Mouse (Mus musculus): ENCODE measurements around the gene Psmb9.

Psmb9 gene

DNA sequence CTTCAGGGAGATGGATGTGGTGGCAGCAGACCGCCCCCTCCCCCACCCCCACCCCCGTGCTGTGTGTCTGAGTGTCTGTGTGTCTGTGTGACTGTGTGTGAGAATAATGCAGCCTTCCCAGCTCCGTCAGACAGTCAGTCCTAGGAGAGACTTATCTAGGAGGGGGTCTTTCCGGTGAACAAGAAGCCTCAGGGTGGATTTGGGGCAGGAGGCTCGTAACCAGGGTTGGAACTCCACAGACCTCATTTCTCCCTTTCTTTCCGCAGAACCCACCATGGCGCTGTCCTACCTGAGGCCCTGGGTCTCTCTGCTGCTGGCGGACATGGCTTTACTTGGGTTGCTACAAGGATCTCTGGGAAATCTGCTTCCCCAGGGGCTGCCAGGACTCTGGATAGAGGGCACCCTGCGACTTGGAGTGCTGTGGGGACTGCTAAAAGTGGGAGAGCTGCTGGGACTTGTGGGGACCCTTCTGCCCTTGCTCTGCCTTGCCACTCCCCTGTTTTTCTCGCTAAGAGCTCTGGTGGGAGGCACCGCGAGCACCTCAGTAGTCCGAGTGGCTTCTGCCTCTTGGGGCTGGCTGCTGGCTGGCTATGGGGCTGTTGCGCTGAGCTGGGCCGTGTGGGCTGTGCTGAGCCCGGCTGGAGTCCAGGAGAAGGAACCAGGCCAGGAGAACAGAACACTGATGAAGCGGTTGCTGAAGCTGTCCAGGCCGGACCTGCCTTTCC lies 17.6 kb upstream of the Psmb9 start:
- DNase-seq, result no peak

DNA sequence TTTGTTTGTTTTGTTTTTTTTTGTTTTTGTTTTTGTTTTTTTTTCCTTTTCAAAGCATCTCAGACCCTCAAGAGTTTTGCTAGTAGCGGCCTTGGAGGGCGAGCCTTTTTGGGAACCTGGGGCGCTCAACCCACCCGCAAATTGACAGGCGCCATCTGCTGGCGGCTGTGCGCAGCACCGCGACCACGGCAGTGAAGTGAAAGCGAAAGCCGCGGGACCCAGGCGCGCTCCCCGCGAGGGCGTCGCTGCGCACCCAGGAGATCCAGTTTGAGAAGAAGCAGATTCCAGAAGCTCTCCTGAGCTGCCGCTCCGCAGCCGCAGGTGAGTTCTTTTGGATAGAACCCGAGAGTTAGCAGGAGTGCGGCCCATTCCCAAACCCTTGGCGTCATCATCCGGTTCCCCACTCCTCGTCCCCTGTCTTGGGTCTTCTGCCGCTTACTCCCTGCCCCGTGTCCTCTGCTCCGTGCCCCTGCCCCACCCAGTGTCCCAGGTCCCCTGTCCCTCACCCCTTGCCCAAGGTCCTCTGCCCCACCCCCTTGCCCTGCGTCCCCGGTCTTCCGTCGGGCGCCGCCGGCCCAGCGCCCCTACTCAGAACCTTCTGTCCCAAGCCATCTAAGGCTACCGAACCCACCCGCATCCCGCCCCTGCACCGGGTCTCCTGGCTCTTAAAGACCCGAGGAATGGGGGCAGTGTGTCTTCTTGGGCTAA lies 16.9 kb upstream of the Psmb9 start:
- DNase-seq, result peak; percentile 86 to 92

DNA sequence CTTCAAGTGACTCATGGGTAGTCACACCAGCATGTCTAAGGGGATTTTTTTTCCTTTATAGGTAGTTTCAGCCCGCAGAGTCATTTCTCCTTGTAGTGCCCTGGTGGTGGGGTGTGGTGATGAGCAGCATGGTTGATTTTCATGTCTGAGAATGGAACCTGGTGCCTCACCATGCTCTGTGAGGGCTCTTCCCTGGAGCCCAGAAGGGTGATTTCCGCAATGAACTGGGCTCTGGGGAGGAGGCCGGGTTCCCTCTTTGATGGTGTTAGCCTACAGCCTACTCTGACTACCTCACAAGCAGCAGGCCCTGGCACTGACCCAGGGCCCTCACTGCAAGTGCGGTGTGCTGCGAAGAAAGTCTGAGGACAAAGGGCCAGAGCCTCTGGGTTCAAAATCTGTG lies 15.9 kb upstream of the Psmb9 start, which contains the start of gene Tap2:
Gene Tap2, plus strand, starts transcription at position 84 of the 400 bp plus-strand sequence.
- DNase-seq, result no peak

DNA sequence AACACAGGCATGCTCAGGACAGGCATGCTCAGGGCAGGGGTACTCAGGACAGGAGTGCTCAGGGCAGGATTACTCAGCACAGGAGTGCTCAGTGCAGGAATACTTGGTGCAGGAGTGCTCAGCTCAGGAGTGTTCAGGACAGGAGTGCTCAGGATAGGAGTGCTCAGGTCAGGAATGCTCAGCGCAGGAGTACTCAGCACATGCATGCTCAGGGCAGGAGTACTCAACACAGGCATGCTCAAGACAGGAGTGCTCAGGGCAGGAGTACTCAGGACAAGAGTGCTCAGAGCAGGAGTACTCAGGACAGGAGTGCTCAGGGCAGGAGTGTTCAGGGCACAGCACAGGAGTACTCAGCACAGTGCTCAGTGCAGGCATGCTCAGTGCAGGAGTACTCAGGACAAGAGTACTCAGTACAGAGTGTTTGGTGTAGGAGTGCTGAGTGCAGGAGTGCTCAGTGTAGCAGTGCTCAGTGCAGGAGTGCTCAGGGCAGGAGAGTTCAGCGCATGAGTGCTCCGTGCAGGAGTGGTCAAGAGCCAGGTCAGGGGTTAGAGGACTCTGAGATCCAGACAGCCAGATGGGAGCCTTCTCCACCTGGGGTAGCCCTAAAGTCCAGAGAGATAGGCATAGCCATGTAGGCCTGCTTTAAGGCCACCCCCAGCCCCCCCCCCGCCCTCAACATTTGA lies 15.3 kb upstream of the Psmb9 start:
- DNase-seq, result no peak

DNA sequence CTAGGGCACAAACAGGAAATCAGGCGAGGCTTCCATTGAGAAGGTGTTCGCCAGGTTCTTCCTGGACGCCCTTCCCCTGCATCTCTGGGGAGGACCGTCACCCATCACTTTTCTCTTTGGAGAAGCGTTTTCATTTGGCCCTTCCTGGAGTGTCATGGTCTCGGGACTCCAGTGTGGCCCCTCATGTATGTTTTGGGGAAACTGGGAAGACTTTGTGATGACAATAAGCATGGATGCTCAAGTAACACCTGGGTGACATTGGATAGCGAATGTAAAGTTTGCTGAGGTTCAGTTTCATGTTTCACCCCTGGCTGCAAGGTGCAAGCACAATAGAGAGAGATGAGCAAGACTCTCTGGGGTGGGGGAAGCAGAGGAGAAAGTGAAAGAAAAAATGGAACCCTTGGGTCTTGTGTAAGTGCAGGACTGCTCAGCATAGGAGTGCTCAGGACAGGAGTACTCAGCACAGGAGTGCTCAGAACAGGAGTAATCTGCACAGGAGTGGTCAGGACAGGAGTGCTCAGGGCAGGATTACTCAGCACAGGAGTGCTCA lies 14.0 kb upstream of the Psmb9 start:
- no peak for DNase-seq

DNA sequence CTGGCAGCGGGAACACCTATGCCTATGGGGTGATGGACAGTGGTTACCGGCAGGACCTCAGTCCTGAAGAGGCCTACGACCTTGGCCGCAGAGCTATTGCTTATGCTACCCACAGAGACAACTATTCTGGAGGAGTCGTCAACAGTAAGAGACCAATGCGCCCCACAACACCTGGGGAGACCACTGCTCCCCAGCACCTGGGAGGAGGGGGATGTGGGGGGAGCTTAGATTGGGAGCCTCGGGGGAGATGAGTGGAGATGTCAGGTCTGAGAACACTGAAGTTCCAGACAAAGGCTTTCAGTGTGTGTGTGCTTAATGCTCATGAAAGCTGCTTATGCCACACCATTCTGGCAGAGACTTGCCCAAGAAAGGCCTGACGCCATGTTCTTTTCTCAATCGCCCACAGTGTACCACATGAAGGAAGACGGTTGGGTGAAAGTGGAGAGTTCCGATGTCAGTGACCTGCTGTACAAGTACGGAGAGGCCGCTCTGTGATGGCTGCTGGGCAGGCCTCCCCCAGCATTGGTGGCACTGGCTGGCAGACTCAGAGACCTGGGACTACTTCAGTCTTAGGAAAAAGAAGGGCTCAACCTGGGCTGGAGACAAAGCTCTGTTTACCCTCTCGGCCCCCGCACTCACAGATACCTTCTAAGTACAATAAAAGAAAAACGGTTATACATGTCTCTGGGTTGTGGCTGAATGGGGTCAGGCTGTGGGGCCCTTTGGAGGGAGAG lies 13.4 kb upstream of the Psmb9 start:
- no peak for DNase-seq

DNA sequence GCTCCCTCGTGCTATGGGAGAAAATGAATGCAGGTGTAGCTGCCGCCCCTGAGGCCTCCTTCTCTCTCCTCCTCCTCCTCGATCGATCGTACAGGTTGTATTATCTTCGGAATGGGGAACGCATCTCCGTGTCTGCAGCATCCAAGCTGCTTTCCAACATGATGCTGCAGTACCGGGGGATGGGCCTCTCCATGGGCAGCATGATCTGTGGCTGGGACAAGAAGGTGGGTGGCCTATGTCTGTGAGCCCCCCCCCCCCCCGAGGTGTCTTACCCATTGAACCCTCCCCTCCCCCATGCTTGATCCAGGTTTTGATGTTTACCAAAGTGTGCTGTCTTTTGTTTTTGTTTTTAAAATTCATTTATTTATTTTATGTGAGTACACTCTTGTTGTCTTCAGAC lies 12.5 kb upstream of the Psmb9 start:
- no peak for DNase-seq

DNA sequence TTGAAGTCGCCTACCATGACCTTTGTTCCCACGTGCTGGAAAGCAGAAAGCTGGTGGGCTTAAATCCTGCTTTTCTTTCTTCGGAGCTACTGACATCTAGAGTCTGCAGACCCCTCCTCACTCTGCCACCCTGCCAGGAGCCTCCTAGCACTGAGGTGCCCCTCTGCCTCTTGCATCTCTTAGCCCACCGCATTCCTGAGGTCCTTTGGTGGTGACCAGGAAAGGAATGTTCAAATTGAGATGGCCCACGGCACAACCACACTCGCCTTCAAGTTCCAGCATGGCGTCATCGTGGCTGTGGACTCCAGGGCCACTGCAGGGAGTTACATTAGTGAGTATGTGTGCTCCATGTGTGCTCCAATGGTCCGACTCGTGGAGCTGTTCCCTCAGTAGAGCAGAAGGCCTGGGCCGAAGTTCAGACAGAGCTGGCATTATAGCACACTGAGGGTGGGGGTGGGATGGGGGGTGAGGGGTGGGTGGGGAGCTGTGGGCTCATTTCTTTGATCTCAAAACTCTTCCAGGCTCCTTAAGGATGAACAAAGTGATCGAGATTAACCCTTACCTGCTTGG lies 11.6 kb upstream of the Psmb9 start:
- DNase-seq, result no peak

DNA sequence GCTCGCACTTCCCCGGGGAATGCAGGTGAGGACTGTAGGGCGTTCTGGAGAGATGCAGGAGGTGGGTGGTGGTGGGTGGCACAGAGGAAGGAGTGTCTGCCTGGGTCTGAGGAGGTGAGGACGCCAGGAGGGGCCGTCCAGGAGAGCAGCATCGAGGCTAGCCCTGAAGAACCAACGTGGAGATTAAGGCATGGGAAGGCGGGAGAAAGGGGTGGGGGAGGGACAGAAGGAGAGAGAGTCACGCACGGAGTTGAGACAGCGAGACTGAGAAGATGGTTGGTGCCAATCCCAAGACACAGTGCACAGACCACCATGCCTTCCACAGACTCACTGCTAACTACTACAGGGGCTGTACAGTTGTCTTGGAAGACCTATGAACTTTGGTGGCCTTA lies 11.0 kb upstream of the Psmb9 start:
- no peak for DNase-seq

DNA sequence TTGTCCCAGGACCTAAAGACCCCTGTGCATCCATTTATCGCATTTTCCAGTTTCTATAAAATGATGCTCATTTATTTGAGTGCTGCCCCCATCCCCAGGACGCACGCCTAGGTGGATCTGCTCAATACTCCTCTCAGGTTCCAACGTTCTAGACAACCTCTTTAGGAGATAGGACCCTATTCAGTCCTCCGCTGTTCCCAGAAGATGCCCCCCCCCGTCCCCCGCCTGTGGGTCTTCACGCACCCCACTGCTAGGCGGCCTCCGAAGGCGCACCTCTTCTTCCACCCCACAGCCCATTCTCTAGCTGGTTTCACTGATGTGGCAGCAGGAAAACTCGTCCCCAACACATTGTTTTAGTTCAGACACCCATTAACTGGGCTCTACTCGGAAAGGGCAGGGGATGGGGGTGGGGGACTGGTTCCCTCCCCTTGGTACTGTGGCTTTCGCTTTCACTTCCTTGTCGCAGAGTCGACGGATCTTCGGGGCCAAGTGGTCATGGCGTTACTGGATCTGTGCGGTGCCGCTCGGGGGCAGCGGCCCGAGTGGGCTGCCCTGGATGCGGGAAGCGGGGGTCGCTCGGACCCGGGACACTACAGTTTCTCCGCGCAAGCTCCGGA lies 10.4 kb upstream of the Psmb9 start:
- DNase-seq, result no peak

DNA sequence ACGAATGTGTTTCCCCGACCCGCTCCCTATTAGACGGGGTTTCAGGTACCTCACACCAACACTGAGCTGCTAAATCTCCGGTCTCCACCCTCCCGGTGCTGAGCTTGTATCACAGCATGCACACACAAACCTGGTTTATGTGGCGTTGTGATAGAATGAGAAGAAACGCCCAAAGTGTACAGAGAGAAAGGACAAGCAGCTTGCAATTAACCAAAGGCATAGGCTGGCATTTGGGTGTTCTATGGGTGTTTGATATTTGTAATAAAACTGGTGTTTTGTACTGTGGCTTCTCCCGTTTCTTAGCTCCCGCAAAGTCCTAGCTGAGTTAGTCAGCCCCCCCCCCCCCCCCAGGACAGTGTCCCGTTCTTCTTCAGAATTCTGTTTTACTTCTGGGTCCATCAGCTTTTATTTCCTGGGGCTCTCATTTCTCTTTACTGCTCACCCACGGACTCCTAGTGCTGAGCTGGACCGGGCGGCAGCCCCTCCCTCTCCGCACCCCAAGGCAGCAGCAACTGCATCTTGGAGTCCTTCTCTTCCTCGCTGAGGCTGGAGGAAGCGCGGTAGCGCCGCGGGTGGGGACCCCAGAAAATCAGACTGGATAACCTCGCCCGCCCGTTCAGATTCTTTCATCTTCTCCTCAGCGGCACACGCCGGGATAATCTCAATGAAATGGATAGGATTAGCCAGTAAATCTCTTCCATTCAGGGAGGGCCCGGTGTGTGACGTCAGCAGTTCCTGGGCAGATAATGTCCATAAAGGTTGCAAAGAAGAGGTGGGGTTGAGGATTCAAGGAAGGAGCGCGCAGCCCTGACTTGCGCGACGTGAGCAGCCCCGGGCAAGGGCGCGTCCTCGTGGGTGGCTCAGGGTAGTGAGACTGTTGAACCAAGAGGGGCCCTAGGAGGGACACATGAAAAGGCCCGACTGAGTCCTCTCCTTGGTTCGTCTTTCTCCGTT lies 9.7 kb upstream of the Psmb9 start, which contains the start of gene Psmb8:
Gene Psmb8, plus strand, starts transcription at position 781 of the 954 bp plus-strand sequence.
- peak; percentile 79 to 89 for DNase-seq

DNA sequence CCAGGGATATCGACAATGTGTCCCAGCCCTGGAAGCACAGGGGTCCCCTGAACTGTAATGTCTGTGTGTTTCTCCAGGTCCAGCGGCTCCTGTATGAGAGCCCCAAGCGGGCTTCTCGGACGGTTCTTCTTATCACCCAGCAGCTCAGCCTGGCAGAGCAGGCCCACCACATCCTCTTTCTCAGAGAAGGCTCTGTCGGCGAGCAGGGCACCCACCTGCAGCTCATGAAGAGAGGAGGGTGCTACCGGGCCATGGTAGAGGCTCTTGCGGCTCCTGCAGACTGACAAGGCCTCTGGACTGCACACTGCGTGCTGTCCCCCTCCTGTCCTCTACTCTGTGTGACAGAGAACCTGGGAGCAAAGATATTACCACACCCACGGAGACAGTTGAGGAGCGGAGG lies 8.9 kb upstream of the Psmb9 start:
- no peak for DNase-seq

DNA sequence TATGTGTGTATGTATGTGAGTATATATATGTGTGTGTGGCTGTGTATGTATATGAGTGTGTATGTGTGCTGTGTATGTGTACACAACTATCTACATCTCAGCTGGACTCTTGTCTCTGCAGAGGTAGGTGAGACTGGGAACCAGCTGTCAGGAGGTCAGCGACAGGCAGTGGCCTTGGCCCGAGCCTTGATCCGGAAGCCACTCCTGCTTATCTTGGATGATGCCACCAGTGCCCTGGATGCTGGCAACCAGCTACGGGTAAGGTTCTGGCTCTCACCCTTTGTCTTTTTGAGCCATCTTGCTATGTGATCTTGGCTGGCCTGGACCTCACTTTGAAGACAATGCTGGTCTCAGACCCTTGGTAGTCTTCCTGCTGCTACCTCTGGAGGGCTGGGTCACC lies 7.2 kb upstream of the Psmb9 start:
- DNase-seq, result no peak

DNA sequence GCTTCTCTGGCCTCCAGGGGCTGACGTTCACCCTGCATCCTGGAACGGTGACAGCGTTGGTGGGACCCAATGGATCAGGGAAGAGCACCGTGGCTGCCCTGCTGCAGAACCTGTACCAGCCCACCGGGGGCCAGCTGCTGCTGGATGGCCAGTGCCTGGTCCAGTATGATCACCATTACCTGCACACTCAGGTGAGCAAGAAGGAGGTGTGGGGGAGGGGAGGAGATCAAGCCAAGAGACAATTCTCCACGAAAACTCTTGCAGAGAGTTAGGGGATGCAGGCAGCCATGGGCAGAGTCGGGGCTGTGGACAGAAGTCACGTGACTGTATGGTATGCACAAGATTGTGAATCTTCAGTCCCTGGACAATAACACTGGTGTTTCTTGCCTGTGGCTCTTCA lies 5.9 kb upstream of the Psmb9 start:
- DNase-seq, result no peak

DNA sequence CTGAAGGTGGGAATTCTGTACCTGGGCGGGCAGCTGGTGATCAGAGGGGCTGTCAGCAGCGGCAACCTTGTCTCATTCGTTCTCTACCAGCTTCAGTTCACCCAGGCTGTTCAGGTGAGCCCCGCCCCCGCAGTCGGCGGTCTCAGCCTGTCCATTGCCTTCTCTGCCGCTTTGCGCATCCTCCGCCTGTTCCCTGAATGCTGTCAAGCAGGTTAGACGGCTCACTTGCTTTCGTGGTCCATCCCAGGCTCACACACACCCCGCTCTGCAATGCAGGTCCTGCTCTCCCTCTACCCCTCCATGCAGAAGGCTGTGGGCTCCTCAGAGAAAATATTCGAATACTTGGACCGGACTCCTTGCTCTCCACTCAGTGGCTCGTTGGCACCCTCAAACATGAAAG lies 5.3 kb upstream of the Psmb9 start:
- DNase-seq, result no peak

DNA sequence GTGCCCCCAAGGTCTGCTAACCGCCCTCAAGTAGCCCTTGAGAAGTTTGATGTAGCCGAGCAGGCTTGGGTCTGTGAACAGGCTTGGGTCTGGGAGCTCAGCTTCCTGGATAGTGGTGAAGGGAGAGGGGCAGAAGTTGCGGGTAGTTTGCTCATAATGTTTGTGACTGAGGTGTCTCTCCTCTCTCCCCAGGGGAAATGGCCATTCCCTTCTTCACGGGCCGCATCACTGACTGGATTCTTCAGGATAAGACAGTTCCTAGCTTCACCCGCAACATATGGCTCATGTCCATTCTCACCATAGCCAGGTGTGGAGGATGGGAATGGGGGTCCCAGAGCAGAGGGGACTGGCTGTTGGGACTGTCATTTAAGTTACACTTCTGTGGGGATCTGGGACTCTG lies 1.4 kb upstream of the Psmb9 start:
- no peak for DNase-seq

DNA sequence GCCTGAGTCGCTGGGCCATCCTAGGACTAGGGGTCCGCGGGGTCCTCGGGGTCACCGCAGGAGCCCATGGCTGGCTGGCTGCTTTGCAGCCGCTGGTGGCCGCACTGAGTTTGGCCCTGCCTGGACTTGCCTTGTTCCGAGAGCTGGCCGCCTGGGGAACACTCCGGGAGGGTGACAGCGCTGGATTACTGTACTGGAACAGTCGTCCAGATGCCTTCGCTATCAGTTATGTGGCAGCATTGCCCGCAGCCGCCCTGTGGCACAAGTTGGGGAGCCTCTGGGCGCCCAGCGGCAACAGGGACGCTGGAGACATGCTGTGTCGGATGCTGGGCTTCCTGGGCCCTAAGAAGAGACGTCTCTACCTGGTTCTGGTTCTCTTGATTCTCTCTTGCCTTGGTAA lies 446 bp upstream of the Psmb9 start:
- no peak for DNase-seq

DNA sequence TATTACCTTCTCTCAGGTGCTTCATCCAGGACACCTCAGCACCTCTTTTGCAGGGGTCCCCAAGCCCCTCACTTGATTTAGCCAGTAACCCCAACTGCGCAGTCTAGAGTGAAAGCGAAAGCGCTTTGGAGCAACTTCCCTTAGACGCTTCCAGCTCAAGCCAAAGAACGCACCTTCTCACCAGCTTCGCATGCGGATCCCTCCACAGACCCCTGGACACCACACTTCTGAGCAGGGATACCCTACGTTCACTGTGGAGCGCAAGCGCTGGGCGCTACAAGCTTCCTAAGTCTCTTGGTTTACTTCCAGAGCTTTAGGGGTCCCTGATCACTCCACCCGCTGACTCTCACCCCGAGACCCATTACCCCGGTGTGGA lies 691 bp downstream of the Psmb9 start:
- no peak for DNase-seq

DNA sequence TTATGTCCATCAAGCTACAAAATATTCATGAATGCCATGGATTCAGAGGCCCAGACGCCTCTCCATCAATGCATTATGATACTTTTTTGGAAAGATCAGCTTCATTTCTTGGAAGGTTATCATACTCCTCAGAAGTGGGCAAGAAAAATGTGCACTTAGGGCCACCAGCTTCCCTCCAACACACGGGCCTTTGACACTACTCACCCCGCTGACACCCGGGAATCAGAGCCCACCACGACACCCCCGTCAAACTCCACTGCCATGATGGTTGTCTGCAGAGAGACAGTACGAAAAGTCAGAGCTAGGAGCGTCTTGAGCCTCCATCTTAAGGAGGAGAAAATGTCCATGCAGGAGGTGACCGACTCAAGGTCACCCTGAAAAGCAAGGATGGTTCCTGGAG lies 2.0 kb downstream of the Psmb9 start:
- DNase-seq, result no peak

DNA sequence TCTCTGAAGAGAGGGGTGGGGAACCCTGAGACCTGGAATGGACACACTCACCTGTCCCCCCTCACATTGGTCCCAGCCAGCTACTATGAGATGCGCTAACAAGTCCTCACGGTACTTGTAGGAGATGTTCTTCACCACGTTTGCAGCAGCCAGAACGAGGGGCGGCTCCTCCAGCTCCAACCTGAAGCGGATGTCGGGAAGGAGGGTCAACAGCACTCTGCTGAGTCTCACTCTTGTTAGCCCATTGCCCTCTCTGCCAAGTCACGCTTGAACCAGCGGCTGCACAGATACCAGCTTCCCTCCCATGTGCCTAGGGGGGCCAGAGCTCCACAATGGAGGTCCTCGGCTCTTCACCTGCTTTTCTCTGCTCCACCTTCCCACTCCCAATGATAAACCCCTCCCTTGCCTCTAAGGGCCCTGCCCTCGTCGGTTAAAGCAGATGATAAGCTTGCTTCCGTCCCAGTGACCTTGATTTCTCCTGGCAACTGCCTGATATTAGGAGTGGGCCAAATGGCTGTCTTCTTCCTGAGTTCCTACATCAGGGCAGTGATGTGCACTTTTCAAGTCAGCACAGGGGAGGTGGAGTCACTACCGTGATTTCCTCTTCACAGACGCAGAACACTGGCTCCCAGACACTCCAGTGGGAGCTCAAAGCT lies 3.9 kb downstream of the Psmb9 start:
- no peak for DNase-seq
